Comparison of ENCODE assay signal across 31 mouse cellular contexts in the genomic region with DNA sequence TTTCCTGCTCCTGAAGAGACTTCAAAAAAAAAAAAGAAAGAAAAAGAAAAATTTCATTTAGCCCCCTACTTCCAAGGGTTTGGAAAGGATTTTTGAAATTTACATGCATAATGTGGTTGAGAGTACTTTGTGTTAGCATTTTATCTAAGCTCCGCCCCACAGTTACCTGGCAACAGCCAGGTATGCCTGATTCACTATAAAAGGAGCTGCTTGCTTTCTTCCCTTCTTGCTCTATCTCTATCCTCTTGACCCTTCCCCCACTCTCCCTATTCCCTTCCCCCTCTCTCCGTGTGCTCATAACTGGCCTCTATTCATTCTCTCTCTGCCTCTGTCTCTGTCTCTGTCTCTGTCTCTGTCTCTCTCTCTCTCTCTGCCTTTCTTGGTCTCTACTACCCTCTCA. TPM values are rescaled to one million over a fixed set of nuclear protein-coding genes. Genes with fewer than 3 reads are reported as not detected.
DNase-seq lines count a peak whose midpoint lies in the region; ATAC-seq and TF ChIP-seq lines count a peak whose summit lies in the region.
"Had no signal": no experiment of that assay in that cellular context is flagged by ENCODE, and none has a peak within 500 bp of the region (broad histone marks: within the 10 kb centered on the region; RNA-seq: fewer than 3 reads in every experiment).

No protein-coding gene starts in this region.

- WGBS in forebrain, embryonic 15.5 days, result 54% methylated on average over 2 of the region's 2 CpGs
- 52% methylated on average over 2 of the region's 2 CpGs for WGBS in forebrain, embryonic 14.5 days
- WGBS in hindbrain, postnatal 0 days, result 56% methylated on average over 2 of the region's 2 CpGs
- 53% methylated on average over 2 of the region's 2 CpGs for WGBS in hindbrain, embryonic 14.5 days
- WGBS in midbrain, embryonic 15.5 days, result 51% methylated on average over 2 of the region's 2 CpGs
- 53% methylated on average over 2 of the region's 2 CpGs for WGBS in midbrain, embryonic 13.5 days

- no peaks in the 10 kb centered on the region for H3K27me3 ChIP-seq in forebrain, embryonic 15.5 days
- no peaks in the 10 kb centered on the region for H3K27me3 ChIP-seq in forebrain, embryonic 14.5 days (replicated peaks; ENCODE audit: control insufficient read depth, insufficient read depth, low read length)
- H3K27me3 ChIP-seq in hindbrain, postnatal 0 days (ENCODE audit: insufficient read depth, low read length), result no peaks in the 10 kb centered on the region
- no peaks in the 10 kb centered on the region for H3K27me3 ChIP-seq in hindbrain, embryonic 14.5 days (ENCODE audit: control insufficient read depth, insufficient read depth, low read length)
- H3K27me3 ChIP-seq in midbrain, embryonic 15.5 days (replicated peaks), result no peaks in the 10 kb centered on the region
- no peaks in the 10 kb centered on the region for H3K27me3 ChIP-seq in midbrain, embryonic 13.5 days
- H3K27me3 ChIP-seq: CH12.LX; embryonic facial prominence, embryonic 12.5 days; embryonic facial prominence, embryonic 15.5 days; hindbrain, embryonic 12.5 days had no signal

- no peak overlapping the region for H3K4me2 ChIP-seq in forebrain, embryonic 15.5 days (replicated peaks)
- H3K4me2 ChIP-seq in forebrain, embryonic 14.5 days (ENCODE audit: low read length), result no peak overlapping the region
- no peak overlapping the region for H3K4me2 ChIP-seq in hindbrain, postnatal 0 days (ENCODE audit: low read depth, low read length)
- H3K4me2 ChIP-seq in hindbrain, embryonic 14.5 days (replicated peaks), result no peak overlapping the region
- no peak overlapping the region for H3K4me2 ChIP-seq in midbrain, embryonic 15.5 days
- H3K4me2 ChIP-seq in midbrain, embryonic 13.5 days (replicated peaks), result no peak overlapping the region
- H3K4me2 ChIP-seq: heart, embryonic 11.5 days; hindbrain, embryonic 12.5 days had no signal

- peak; percentile 30; the same call in 1 of the 2 replicates for ATAC-seq in forebrain, embryonic 15.5 days (replicated peaks)
- no peak for ATAC-seq in forebrain, embryonic 14.5 days
- peak; percentile 53; the same call in 1 of the 2 replicates for ATAC-seq in hindbrain, postnatal 0 days
- ATAC-seq in hindbrain, embryonic 14.5 days (ENCODE audit: low FRiP score), result no peak
- peak; percentile 28; the same call in 1 of the 2 replicates for ATAC-seq in midbrain, embryonic 15.5 days (replicated peaks)
- no peak for ATAC-seq in midbrain, embryonic 13.5 days
- ATAC-seq: hindbrain, embryonic 16.5 days; inflammation-experienced regulatory T-cells, adult 6 months; Patski had no signal

- H3K36me3 ChIP-seq in forebrain, embryonic 15.5 days, result no peaks in the 10 kb centered on the region
- H3K36me3 ChIP-seq in forebrain, embryonic 14.5 days (ENCODE audit: control insufficient read depth, insufficient read depth, low read length), result no peaks in the 10 kb centered on the region
- no peaks in the 10 kb centered on the region for H3K36me3 ChIP-seq in hindbrain, postnatal 0 days (ENCODE audit: insufficient read depth, low read length)
- H3K36me3 ChIP-seq in hindbrain, embryonic 14.5 days (replicated peaks; ENCODE audit: control insufficient read depth, insufficient read depth), result no peaks in the 10 kb centered on the region
- no peaks in the 10 kb centered on the region for H3K36me3 ChIP-seq in midbrain, embryonic 15.5 days (replicated peaks)
- no peaks in the 10 kb centered on the region for H3K36me3 ChIP-seq in midbrain, embryonic 13.5 days
- H3K36me3 ChIP-seq: embryonic facial prominence, embryonic 12.5 days; embryonic facial prominence, embryonic 15.5 days; G1E; hindbrain, embryonic 12.5 days had no signal

- no peak overlapping the region for H3K27ac ChIP-seq in forebrain, embryonic 15.5 days (replicated peaks)
- no peak overlapping the region for H3K27ac ChIP-seq in forebrain, embryonic 14.5 days (ENCODE audit: low read depth, low read length)
- H3K27ac ChIP-seq in hindbrain, postnatal 0 days, result no peak overlapping the region
- no peak overlapping the region for H3K27ac ChIP-seq in hindbrain, embryonic 14.5 days
- no peak overlapping the region for H3K27ac ChIP-seq in midbrain, embryonic 15.5 days
- no peak overlapping the region for H3K27ac ChIP-seq in midbrain, embryonic 13.5 days
- H3K27ac ChIP-seq: embryonic facial prominence, embryonic 12.5 days; embryonic facial prominence, embryonic 15.5 days; hindbrain, embryonic 12.5 days had no signal

- no peaks in the 10 kb centered on the region for H3K9me3 ChIP-seq in forebrain, embryonic 15.5 days
- no peaks in the 10 kb centered on the region for H3K9me3 ChIP-seq in forebrain, embryonic 14.5 days (replicated peaks; ENCODE audit: control insufficient read depth, low read length)
- H3K9me3 ChIP-seq in hindbrain, postnatal 0 days (ENCODE audit: low read length), result no peaks in the 10 kb centered on the region
- no peaks in the 10 kb centered on the region for H3K9me3 ChIP-seq in hindbrain, embryonic 14.5 days (ENCODE audit: control insufficient read depth, low read length)
- no peaks in the 10 kb centered on the region for H3K9me3 ChIP-seq in midbrain, embryonic 15.5 days
- H3K9me3 ChIP-seq in midbrain, embryonic 13.5 days, result no peaks in the 10 kb centered on the region
- H3K9me3 ChIP-seq: embryonic facial prominence, embryonic 12.5 days; embryonic facial prominence, embryonic 15.5 days; G1E; hindbrain, embryonic 12.5 days had no signal

- H3K4me3 ChIP-seq in forebrain, embryonic 15.5 days, result no peak overlapping the region
- no peak overlapping the region for H3K4me3 ChIP-seq in forebrain, embryonic 14.5 days (ENCODE audit: low read depth, low read length)
- no peak overlapping the region for H3K4me3 ChIP-seq in hindbrain, postnatal 0 days (ENCODE audit: low read length)
- no peak overlapping the region for H3K4me3 ChIP-seq in hindbrain, embryonic 14.5 days (replicated peaks; ENCODE audit: low read length)
- no peak overlapping the region for H3K4me3 ChIP-seq in midbrain, embryonic 15.5 days
- H3K4me3 ChIP-seq in midbrain, embryonic 13.5 days (replicated peaks), result no peak overlapping the region
- H3K4me3 ChIP-seq: embryonic facial prominence, embryonic 12.5 days; embryonic facial prominence, embryonic 15.5 days; hindbrain, embryonic 12.5 days had no signal

- TF ChIP-seq CTCF in hindbrain, postnatal 0 days (IDR thresholded peaks at IDR 0.05; ENCODE audit: low read depth), result no peak

- H3K9ac ChIP-seq in forebrain, embryonic 15.5 days (replicated peaks), result no peak overlapping the region
- no peak overlapping the region for H3K9ac ChIP-seq in forebrain, embryonic 14.5 days (ENCODE audit: low read length)
- H3K9ac ChIP-seq in hindbrain, postnatal 0 days (replicated peaks; ENCODE audit: low read length), result no peak overlapping the region
- no peak overlapping the region for H3K9ac ChIP-seq in hindbrain, embryonic 14.5 days
- H3K9ac ChIP-seq in midbrain, embryonic 15.5 days, result no peak overlapping the region
- H3K9ac ChIP-seq in midbrain, embryonic 13.5 days (replicated peaks), result no peak overlapping the region
- H3K9ac ChIP-seq: embryonic facial prominence, embryonic 12.5 days; embryonic facial prominence, embryonic 15.5 days; hindbrain, embryonic 12.5 days had no signal

- H3K4me1 ChIP-seq in forebrain, embryonic 15.5 days, result 0 out of 2 replicates have a peak, but pooled peaks cover 3% of the 10 kb centered on the region
- no peaks in the 10 kb centered on the region for H3K4me1 ChIP-seq in forebrain, embryonic 14.5 days (ENCODE audit: control insufficient read depth, insufficient read depth, low read length)
- H3K4me1 ChIP-seq in hindbrain, postnatal 0 days (ENCODE audit: insufficient read depth, low read length), result no peaks in the 10 kb centered on the region
- H3K4me1 ChIP-seq in hindbrain, embryonic 14.5 days (replicated peaks; ENCODE audit: control insufficient read depth, insufficient read depth, low read length), result no peaks in the 10 kb centered on the region
- H3K4me1 ChIP-seq in midbrain, embryonic 15.5 days, result peaks cover 3% of the 10 kb centered on the region; the same call in 1 of the 2 replicates
- no peaks in the 10 kb centered on the region for H3K4me1 ChIP-seq in midbrain, embryonic 13.5 days (replicated peaks)

- DNase-seq in forebrain, embryonic 14.5 days (ENCODE audit: low spot score), result no peak
- no peak for DNase-seq in hindbrain, postnatal 0 days (ENCODE audit: low spot score)
- DNase-seq in hindbrain, embryonic 14.5 days (ENCODE audit: low spot score), result no peak
- DNase-seq in R1 (ENCODE audit: low read depth, low spot score), result peak; percentile 9
- DNase-seq: adrenal gland, adult 2 months; adrenal gland, postnatal 14 days; B cell, adult 2 months; cerebellum, adult 11 months; cerebellum, adult 2 months; cerebellum, adult 9-11 months; gastrocnemius, postnatal 10 days; heart, adult 11 months; kidney, adult 11 months had no signal

RNA-seq across cellular contexts. Expression of a gene that starts 34.4 kb away (rescaled TPM):
- 5.8 and 6.8 TPM in 2 replicates for polyA plus RNA-seq in forebrain, embryonic 15.5 days (2015; fragmentation: Nextera tagmentation; extraction: Ambion mirVana)
- 4.3 and 6.2 TPM in 2 replicates for polyA plus RNA-seq in forebrain, embryonic 14.5 days (2014; fragmentation: Nextera tagmentation; extraction: Ambion mirVana)
- 1.8 and 4.2 TPM in 2 replicates for total RNA-seq in hindbrain, postnatal 0 days (2014; rRNA removed)
- 15.0 and 16.0 TPM in 2 replicates for polyA plus RNA-seq in hindbrain, postnatal 0 days (2015; fragmentation: Nextera tagmentation; extraction: Ambion mirVana)
- 8.5 and 8.8 TPM in 2 replicates for polyA plus RNA-seq in hindbrain, embryonic 14.5 days (2014; fragmentation: Nextera tagmentation; extraction: Ambion mirVana)
- 7.6 and 9.3 TPM in 2 replicates for polyA plus RNA-seq in midbrain, embryonic 15.5 days (2015; fragmentation: Nextera tagmentation; extraction: Ambion mirVana)
- 6.2 and 6.4 TPM in 2 replicates for polyA plus RNA-seq in midbrain, embryonic 13.5 days (2015; fragmentation: Nextera tagmentation; extraction: Ambion mirVana)
- total RNA-seq: adrenal gland, postnatal 14 days; CH12.LX; common myeloid progenitor, adult 5-6 weeks; G1E; gastrocnemius, adult 18-20 months; gastrocnemius, postnatal 10 days; gastrocnemius, postnatal 4 days; heart, adult 8-10 months; heart, postnatal 25 days; hematopoietic stem cell, adult 5-6 weeks had no signal
- polyA plus RNA-seq: embryonic facial prominence, embryonic 12.5 days; embryonic facial prominence, embryonic 15.5 days; G1E; inflammation-experienced regulatory T-cells, adult 6 months; Patski had no signal

RNA-seq across cellular contexts. Expression of a gene that starts 40.9 kb away (rescaled TPM):
- 70.3 and 76.9 TPM in 2 replicates for polyA plus RNA-seq in forebrain, embryonic 15.5 days (2015; fragmentation: Nextera tagmentation; extraction: Ambion mirVana)
- 70.4 and 75.7 TPM in 2 replicates for polyA plus RNA-seq in forebrain, embryonic 14.5 days (2014; fragmentation: Nextera tagmentation; extraction: Ambion mirVana)
- 25.1 and 27.5 TPM in 2 replicates for total RNA-seq in hindbrain, postnatal 0 days (2014; rRNA removed)
- polyA plus RNA-seq in hindbrain, postnatal 0 days (2015; fragmentation: Nextera tagmentation; extraction: Ambion mirVana), result 42.2 and 46.6 TPM in 2 replicates
- polyA plus RNA-seq in hindbrain, embryonic 14.5 days (2014; fragmentation: Nextera tagmentation; extraction: Ambion mirVana), result 59.9 and 63.6 TPM in 2 replicates
- 55.0 and 56.9 TPM in 2 replicates for polyA plus RNA-seq in midbrain, embryonic 15.5 days (2015; fragmentation: Nextera tagmentation; extraction: Ambion mirVana)
- polyA plus RNA-seq in midbrain, embryonic 13.5 days (2015; fragmentation: Nextera tagmentation; extraction: Ambion mirVana), result 87.4 and 89.5 TPM in 2 replicates

Comparison
In these comparisons a context has a peak if more than half of its experiments do, and no peak if none do; other contexts are left out.
1. ATAC-seq: peak in forebrain, embryonic 15.5 days (single experiment), hindbrain, postnatal 0 days (single experiment) and midbrain, embryonic 15.5 days (single experiment); none in forebrain, embryonic 14.5 days (single experiment), hindbrain, embryonic 14.5 days (single experiment) and midbrain, embryonic 13.5 days (single experiment).